Mouse (Mus musculus) CD4-positive helper T cell, adult 2 months (primary cell): ENCODE data around the gene Gm20518.

Experiments
- DNase-seq: peaks from one replicate; pipeline ENCODE4 v3.0.0-alpha.2; 2012; ENCODE audit warnings: low read depth, missing footprints, low spot score

The Gm20518 gene

GRCm38 (mm10) chr16:17891567-17891959 is at the start of gene Gm20518:
Gene Gm20518 (minus strand): TSS chr16:17891671.
- DNase-seq = peak; percentile 96

- DNase-seq = no peak
Observed at GRCm38 (mm10) chr16:17939255-17939751, 47.8 kb upstream of the Gm20518 start.

- peak; percentile 73 for DNase-seq
Observed at GRCm38 (mm10) chr16:17938821-17939220, 47.4 kb upstream of the Gm20518 start.

- DNase-seq = no peak
Observed at GRCm38 (mm10) chr16:17938187-17938586, 46.7 kb upstream of the Gm20518 start.

- no peak for DNase-seq
Observed at GRCm38 (mm10) chr16:17936776-17937175, 45.3 kb upstream of the Gm20518 start.

GRCm38 (mm10) chr16:17934445-17934910 is 43.0 kb upstream of the Gm20518 start:
- DNase-seq = no peak

- no peak for DNase-seq
Observed at GRCm38 (mm10) chr16:17933594-17934444, 42.3 kb upstream of the Gm20518 start.

- DNase-seq = no peak
Observed at GRCm38 (mm10) chr16:17931906-17932460, 40.5 kb upstream of the Gm20518 start.

- no peak for DNase-seq
Observed at GRCm38 (mm10) chr16:17929631-17930030, 38.2 kb upstream of the Gm20518 start.

GRCm38 (mm10) chr16:17929211-17929610 is 37.7 kb upstream of the Gm20518 start:
- no peak for DNase-seq

- peak; percentile 91 for DNase-seq
Observed at GRCm38 (mm10) chr16:17928627-17929104, 37.2 kb upstream of the Gm20518 start.

GRCm38 (mm10) chr16:17928087-17928580 is 36.7 kb upstream of the Gm20518 start, which contains the start of gene Slc25a1:
Gene Slc25a1 (minus strand): TSS chr16:17928219.
- peak; percentile 77 for DNase-seq

- peak; percentile 61 for DNase-seq
Observed at GRCm38 (mm10) chr16:17927351-17928082, 36.0 kb upstream of the Gm20518 start.

- DNase-seq = no peak
Observed at GRCm38 (mm10) chr16:17922163-17922538, 30.7 kb upstream of the Gm20518 start.

GRCm38 (mm10) chr16:17921325-17922162 is 30.1 kb upstream of the Gm20518 start:
- peak; percentile 98 for DNase-seq

GRCm38 (mm10) chr16:17920586-17920985 is 29.1 kb upstream of the Gm20518 start:
- DNase-seq = no peak

GRCm38 (mm10) chr16:17914307-17915249 is 23.1 kb upstream of the Gm20518 start, which contains the start of gene Gsc2:
Gene Gsc2 (minus strand): TSS chr16:17915059.
- DNase-seq = peak; percentile 38

- peak; percentile 96 for DNase-seq
Observed at GRCm38 (mm10) chr16:17911052-17911595, 19.7 kb upstream of the Gm20518 start, which contains the start of gene Ess2. Gene Ess2 (minus strand): TSS chr16:17911348.

GRCm38 (mm10) chr16:17898462-17898861 is 7.0 kb upstream of the Gm20518 start, which contains the start of the genes Dgcr2 and Tssk2:
Gene Dgcr2 (minus strand): TSS chr16:17898562.
Gene Tssk2 (plus strand): TSS chr16:17898637.
- DNase-seq = no peak
